Mouse (Mus musculus): ENCODE results near the gene Pllp.

Gene Pllp

DNA sequence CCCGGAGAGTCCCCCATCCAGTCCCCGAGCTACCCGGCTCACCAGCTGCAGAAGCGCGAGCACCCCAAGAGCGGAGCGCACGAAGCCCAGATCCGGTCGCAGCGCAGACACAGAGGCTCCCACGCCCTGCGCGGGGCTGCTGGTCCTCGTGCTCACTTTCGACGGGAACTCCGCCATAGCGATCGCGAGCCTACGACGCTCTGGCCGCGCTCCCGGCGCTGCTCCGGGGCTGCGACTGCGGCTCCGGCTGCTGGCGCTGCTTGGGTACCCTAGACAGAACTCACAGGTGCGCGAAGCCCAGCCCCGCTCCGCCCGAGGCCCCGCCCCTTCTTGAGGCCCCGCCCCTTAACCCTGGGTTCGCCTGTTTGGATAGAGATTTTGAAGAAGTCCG is at the start of gene Pllp:
TSS of gene Pllp (minus strand) at position 285 of the 391 bp plus-strand sequence.
- in situ Hi-C loops (cut with MboI, MseI), result loop anchor here in 1 of 2 experiments (10.0 kb wide), 1 partner anchor 361 kb away; no protein-coding TSS in a partner anchor

GRCm38 (mm10) chr8:94745476-94746184 is 49.6 kb upstream of the Pllp start, which contains the start of gene Ccl22:
Gene Ccl22 (plus strand): TSS chr8:94745590.
- in situ Hi-C loops (cut with MboI, MseI), result no loop called here

- in situ Hi-C loops (cut with MboI, MseI), result no loop called here
These were observed 48.9 kb upstream of the Pllp start for GRCm38 (mm10) chr8:94744972-94745371.

GRCm38 (mm10) chr8:94744484-94744883 is 48.4 kb upstream of the Pllp start:
- in situ Hi-C loops (cut with MboI, MseI), result no loop called here

DNA sequence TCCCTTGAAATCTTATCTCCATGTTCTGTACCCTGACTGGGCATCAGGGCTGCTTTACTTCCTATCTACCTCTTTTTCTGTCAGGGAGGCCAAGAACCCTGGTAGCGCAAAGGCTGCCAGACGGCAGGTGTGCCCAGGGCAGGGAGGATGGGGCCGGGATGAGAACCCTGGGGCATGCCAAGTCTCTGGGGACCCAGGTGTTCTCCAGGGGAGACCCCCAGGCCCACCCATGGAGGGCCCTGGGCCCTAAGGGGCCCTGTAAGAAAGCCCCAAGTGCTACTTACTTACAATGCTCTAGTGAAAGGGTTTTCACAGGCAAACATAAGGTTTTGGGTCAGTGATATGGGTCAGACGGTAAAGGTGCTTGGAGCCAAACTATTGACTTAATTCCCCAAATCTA is 45.6 kb upstream of the Pllp start:
- in situ Hi-C loops (cut with MboI, MseI), result no loop called here

GRCm38 (mm10) chr8:94740591-94740990 is 44.5 kb upstream of the Pllp start:
- in situ Hi-C loops (cut with MboI, MseI), result no loop called here

GRCm38 (mm10) chr8:94739829-94740228 is 43.8 kb upstream of the Pllp start:
- in situ Hi-C loops (cut with MboI, MseI), result no loop called here

GRCm38 (mm10) chr8:94735426-94736094 is 39.5 kb upstream of the Pllp start:
- in situ Hi-C loops (cut with MboI, MseI), result no loop called here

- in situ Hi-C loops (cut with MboI, MseI), result no loop called here
These were observed 38.8 kb upstream of the Pllp start for GRCm38 (mm10) chr8:94734735-94735350.

- in situ Hi-C loops (cut with MboI, MseI), result no loop called here
These were observed 37.9 kb upstream of the Pllp start for GRCm38 (mm10) chr8:94733821-94734465.

DNA sequence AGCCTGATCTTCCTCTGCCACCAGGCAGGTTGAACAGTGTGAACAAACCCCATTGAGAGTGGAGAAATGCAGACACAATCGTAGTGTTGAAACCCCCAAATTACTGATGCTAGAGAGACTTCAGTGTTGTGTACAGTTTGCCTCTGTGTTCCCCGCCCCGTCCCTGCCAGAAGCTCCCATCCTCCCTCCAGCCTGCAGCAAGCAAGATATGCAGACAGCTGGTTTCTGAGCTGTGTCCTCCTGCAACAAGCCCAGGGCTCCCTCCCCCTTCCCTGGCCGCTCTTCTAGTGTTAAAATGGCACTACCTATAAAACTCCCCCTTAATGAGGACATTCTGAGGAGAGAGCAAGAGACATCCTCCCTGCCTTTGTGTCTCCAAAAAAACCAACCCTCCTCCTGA is 33.2 kb upstream of the Pllp start:
- in situ Hi-C loops (cut with MboI, MseI), result no loop called here

GRCm38 (mm10) chr8:94725998-94726397 is 29.9 kb upstream of the Pllp start:
- in situ Hi-C loops (cut with MboI, MseI), result no loop called here

DNA sequence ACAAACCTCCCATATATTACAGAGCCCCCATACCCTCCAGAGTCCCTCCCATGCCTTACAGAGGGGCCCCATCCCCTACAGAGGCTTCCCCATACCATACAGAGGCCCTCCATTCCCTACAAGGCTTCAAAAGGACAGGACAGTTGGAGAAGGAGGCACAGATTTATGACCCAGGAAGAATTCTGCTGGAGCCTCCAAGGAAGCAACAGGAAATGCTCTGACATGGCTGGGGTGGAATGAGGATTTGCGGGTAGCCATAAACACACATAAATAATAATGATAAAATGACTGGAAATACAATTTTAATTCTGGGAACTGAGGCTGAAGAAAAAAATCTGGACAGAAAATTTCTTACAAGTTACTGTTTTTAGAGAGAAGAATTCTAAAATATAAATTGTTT is 20.8 kb upstream of the Pllp start:
- in situ Hi-C loops (cut with MboI, MseI), result loop anchor here in 1 of 2 experiments (5.0 kb wide), 1 partner anchor 190 kb away; no protein-coding TSS in a partner anchor

DNA sequence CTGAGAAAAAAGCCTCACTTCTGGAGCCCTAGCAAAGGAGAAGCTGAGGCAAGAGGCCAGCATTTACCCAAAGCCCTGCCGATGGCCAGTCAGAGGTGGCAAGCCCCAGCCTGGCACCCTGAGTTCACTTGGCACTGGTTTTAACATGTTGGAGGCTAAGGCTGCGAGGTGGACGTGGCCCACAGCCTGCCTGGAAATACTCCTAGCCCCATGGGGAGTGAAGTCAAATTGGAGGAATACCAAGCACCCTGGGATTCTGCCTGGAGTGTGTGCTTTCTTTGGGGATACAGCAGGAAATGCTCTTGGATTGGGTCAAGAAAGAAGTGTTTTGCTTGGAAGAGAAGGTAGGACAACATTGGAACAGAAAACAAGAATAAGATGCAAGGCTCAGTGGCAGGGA is 19.8 kb upstream of the Pllp start:
- in situ Hi-C loops (cut with MboI, MseI), result loop anchor here in 1 of 2 experiments (5.0 kb wide), 1 partner anchor 191 kb away; no protein-coding TSS in a partner anchor

DNA sequence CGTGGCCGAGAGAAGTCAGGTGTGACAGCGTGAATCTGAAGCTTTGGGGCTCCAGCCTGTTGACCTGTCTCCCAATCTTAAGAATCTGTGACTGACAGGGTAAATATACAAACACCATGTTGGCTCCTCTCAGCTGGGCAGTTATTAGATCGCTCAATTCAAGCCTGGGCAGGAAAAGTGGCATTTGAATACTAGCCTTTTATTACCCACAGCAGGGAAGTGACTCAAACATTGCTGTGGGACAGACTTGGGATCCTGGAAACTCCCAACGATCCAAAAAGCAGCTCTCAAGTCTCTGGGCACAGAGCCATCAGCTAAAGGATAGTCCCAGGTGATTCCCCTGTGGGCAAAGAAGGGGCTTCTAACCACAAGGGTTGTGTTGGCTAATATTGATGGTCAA is 18.5 kb upstream of the Pllp start:
- in situ Hi-C loops (cut with MboI, MseI), result no loop called here

DNA sequence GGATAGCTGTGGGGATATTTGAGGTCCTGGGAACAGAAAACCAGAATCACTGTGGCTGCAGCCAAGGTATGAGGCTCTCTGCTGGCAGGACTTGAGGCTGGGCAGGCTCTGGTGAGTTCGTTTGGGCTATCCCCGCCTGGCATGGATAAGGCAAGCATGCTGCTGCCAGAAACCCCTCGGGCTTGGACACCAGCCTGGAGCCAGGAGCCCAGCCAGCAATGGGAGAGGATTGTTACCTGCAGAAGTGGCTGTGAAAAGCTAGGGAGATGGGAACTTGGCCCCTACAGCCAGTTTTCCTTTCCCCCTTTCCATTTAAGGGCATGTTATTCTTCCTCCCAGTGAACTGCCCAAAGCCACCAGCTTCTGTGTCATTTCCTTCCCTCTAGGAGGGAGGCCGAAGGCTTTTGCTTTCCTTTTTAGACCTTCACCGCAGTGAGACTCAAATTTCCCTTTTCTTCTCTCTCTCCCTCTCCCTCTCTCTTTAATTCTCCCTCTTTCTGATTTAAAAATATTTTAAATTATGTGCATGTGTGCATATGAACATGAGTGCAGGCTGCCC is 15.2 kb upstream of the Pllp start:
- in situ Hi-C loops (cut with MboI, MseI), result no loop called here

DNA sequence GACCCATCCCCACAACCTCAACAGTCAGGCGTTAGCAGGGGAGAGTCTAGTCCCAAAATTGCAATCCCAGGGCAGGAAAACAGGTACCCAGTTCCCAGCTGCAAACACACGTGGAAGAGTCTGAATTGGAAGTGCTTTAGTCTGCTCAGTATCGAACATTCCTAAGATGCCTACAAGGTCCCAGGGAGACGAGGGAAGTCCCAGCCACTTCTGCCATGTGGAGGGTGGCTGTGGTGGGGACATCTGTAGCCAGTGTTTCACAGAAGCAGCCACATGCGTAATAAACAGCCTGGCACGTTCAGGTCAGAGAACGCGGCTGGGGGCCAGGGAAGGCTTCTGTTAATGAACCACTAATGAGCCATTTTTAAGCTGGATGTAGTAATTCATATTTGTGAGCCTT is 14.3 kb upstream of the Pllp start:
- in situ Hi-C loops (cut with MboI, MseI), result no loop called here

DNA sequence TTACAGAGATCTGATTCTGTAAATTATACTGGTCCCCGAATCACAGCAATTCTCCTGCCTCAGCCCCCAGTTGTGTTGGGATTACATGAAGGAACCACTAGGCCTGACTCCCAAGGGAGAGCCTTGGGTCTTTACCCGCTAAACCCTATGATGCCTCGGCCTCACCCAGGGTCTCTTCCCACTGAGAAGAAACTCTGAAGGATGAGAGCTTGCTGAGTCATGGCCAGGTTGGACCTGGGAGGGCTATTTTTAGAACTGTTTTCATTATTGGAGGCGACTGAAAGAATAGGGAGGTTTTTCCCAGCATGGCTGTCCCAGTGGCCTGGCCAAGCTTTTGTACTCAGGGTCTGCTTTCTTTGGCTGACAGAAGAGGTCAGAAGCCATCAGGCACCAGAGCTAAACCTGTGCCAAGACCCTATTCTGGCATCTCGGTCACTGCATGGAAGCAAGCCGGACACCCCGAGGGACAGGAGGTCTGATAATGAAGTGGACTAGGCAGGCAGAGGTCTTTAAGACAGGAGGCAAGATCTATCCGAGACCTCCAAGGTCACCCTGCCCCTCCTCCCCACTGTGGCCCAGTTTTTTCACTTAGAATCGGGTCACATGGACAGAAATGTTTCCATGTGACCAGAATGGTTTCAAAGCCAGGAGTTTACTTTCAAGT is 10.8 kb upstream of the Pllp start:
- in situ Hi-C loops (cut with MboI, MseI), result loop anchor here in 1 of 2 experiments (5.0 to 10.0 kb wide), 2 partner anchors 98 to 115 kb away; no protein-coding TSS in a partner anchor

DNA sequence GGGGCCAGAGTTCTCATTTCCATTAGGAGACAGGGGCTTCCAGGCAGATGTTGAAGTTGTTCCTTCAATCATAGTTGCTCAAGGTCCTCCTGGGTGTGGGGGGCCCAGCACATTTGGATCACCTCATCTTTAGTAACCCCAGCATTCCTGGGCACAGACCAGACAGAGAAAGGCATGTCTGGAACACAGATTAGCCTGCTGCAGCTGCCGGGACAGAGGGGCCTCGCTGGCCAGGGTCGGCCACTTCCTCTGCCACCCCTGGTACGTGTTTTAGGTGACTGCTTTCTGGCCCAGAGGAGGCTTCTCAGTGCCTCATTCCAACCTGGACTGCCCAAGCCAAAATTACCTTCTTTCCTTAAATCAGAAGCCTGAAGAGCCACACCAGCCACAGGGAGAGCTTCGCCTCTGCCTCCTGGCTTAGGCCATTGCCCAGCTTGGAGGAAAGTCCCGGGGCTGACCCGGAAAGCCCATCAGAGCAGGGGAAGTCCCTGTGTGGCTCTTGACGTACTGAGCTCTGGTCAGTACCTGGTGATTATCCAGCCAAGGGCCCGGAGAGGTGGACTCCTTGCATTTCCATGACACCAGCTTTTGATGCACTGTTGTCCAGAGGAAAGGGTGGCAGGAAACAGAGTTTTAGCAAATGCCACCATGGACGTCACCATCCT is 9.6 kb upstream of the Pllp start:
- in situ Hi-C loops (cut with MboI, MseI), result loop anchor here in 1 of 2 experiments (5.0 to 10.0 kb wide), 2 partner anchors 99 to 117 kb away; no protein-coding TSS in a partner anchor

DNA sequence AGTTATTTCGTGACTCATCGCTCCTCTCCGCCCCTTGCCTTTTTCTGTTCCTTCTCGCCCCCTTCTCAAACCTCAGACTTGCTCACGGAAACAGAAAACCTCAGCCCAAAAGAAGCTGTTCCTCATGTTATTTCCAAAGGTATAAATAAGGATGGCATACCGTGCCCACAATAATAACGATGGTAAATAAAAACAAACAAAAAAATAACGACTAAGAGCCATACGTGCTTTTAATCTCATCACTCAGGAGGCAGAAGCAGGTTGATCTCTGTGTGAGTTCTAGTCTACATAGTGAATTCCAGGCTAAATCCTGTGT is 8.5 kb upstream of the Pllp start:
- in situ Hi-C loops (cut with MboI, MseI), result loop anchor here (5.0 to 10.0 kb wide), 3 partner anchors 97 to 100 kb away; no protein-coding TSS in a partner anchor
